Mouse (Mus musculus) midbrain, embryonic 11.5 days (tissue): ENCODE data around the gene Trim40. TPM values are rescaled to one million over a fixed set of nuclear protein-coding genes. Genes with fewer than 3 reads are reported as not detected.

ENCODE experiments used
- ATAC-seq: fragments of 200-750 bp; cut with Nextera tagmentation; 2 replicates; pipeline ENCODE4 v1.8.0; 2017; ENCODE audit warnings: moderate TSS enrichment, moderate library complexity; ENCODE audit not compliant: low FRiP score
- DNase-seq: peaks from one replicate; pipeline ENCODE4 v3.0.0; 2015; ENCODE audit warnings: low spot score; ENCODE audit errors: missing footprints
- H3K27ac ChIP-seq: fragments of 300-500 bp; sonication (generic); 2 replicates; pipeline ENCODE4 v1.5.1; 2014; ENCODE audit warnings: low read depth, low read length
- H3K27me3 ChIP-seq: fragments of 300-500 bp; sonication (generic); 2 replicates; pipeline ENCODE4 v1.6.1; 2014; ENCODE audit warnings: mild to moderate bottlenecking, low read length, moderate library complexity, mixed read lengths; ENCODE audit not compliant: control insufficient read depth, insufficient read depth
- H3K36me3 ChIP-seq: fragments of 300-500 bp; sonication (generic); 2 replicates; pipeline ENCODE4 v1.6.1; 2014; ENCODE audit warnings: mild to moderate bottlenecking, low read length, moderate library complexity, mixed read lengths; ENCODE audit not compliant: control insufficient read depth, insufficient read depth
- H3K4me1 ChIP-seq: fragments of 300-500 bp; sonication (generic); 2 replicates; pipeline ENCODE4 v1.6.1; 2014; ENCODE audit warnings: low read length; ENCODE audit not compliant: control insufficient read depth, insufficient read depth
- H3K4me2 ChIP-seq: fragments of 300-500 bp; sonication (generic); 2 replicates; pipeline ENCODE4 v1.6.1; 2014; ENCODE audit warnings: mild to moderate bottlenecking, moderate library complexity
- H3K4me3 ChIP-seq: fragments of 300-500 bp; sonication (generic); 2 replicates; pipeline ENCODE4 v1.5.1; 2014; ENCODE audit warnings: low read depth, low read length
- H3K9ac ChIP-seq: fragments of 300-500 bp; sonication (generic); 2 replicates; pipeline ENCODE4 v1.6.1; 2014; ENCODE audit warnings: low read length
- H3K9me3 ChIP-seq: fragments of 300-500 bp; sonication (generic); 2 replicates; pipeline ENCODE4 v1.6.1; 2016; ENCODE audit warnings: low read length; ENCODE audit not compliant: control insufficient read depth
- WGBS: fragments of 180-500 bp; shearing (Covaris S2); extraction: QIAGEN DNeasy Blood & Tissue Kit; methylation state at CpG from one replicate; pipeline ENCODE4 v1.1.7; 2014; 5-methylcytosine and 5-hydroxymethylcytosine counted together
- polyA plus RNA-seq: library from polyadenylated mRNA; unstranded; fragments of >200 nt; fragmentation: Nextera tagmentation; extraction: Ambion mirVana; gene quantifications from 2 replicates; pipeline ENCODE4 v1.2.1, GENCODE M21; 2014

Gene Trim40
- polyA plus RNA-seq, 1 experiment from 2014 or later, result not detected

- no peaks in the 10 kb centered on the region for H3K9me3 ChIP-seq
- no peaks in the 10 kb centered on the region for H3K27me3 ChIP-seq
- ATAC-seq, result no peak
- H3K4me1 ChIP-seq, result no peaks in the 10 kb centered on the region
- 55% methylated on average over 15 of the region's 15 CpGs for WGBS
- no peak overlapping the region for H3K4me3 ChIP-seq
- no peak overlapping the region for H3K27ac ChIP-seq
- H3K9ac ChIP-seq, result no peak overlapping the region
- DNase-seq, result no peak
- H3K36me3 ChIP-seq, result no peaks in the 10 kb centered on the region
- no peak overlapping the region for H3K4me2 ChIP-seq
Measured at GRCm38 (mm10) chr17:36920239-36920638, 30.3 kb upstream of the Trim40 start.

GRCm38 (mm10) chr17:36915076-36915475 is 25.2 kb upstream of the Trim40 start:
- H3K4me1 ChIP-seq, result no peaks in the 10 kb centered on the region
- H3K27ac ChIP-seq, result no peak overlapping the region
- WGBS, result 16% methylated on average over 9 of the region's 9 CpGs
- no peak overlapping the region for H3K4me2 ChIP-seq
- DNase-seq, result peak; percentile 93
- H3K27me3 ChIP-seq, result no peaks in the 10 kb centered on the region
- no peaks in the 10 kb centered on the region for H3K9me3 ChIP-seq
- H3K4me3 ChIP-seq, result no peak overlapping the region
- ATAC-seq, result peak; percentile 38; the same call in 1 of the 2 replicates
- no peak overlapping the region for H3K9ac ChIP-seq
- H3K36me3 ChIP-seq, result no peaks in the 10 kb centered on the region

GRCm38 (mm10) chr17:36914108-36914507 is 24.2 kb upstream of the Trim40 start:
- Histone ChIP-seq H3K4me2 (no peak overlapping the region), H3K27me3 (no peaks in the 10 kb centered on the region), H3K27ac (no peak overlapping the region), H3K4me1 (no peaks in the 10 kb centered on the region), H3K36me3 (no peaks in the 10 kb centered on the region), H3K9me3 (no peaks in the 10 kb centered on the region), H3K4me3 (no peak overlapping the region), H3K9ac (no peak overlapping the region)
- DNase-seq, result peak; percentile 97
- ATAC-seq, result peak; percentile 73
- WGBS, result 7% methylated on average over 2 of the region's 2 CpGs

- 85% methylated on average over 2 of the region's 2 CpGs for WGBS
- no peak overlapping the region for H3K4me3 ChIP-seq
- no peak overlapping the region for H3K4me2 ChIP-seq
- DNase-seq, result no peak
- H3K27ac ChIP-seq, result no peak overlapping the region
- H3K4me1 ChIP-seq, result no peaks in the 10 kb centered on the region
- no peak overlapping the region for H3K9ac ChIP-seq
- H3K9me3 ChIP-seq, result no peaks in the 10 kb centered on the region
- ATAC-seq, result no peak
- H3K27me3 ChIP-seq, result no peaks in the 10 kb centered on the region
- H3K36me3 ChIP-seq, result no peaks in the 10 kb centered on the region
Measured at GRCm38 (mm10) chr17:36912031-36912430, 22.1 kb upstream of the Trim40 start.

- no peak overlapping the region for H3K9ac ChIP-seq
- no peaks in the 10 kb centered on the region for H3K4me1 ChIP-seq
- H3K27ac ChIP-seq, result no peak overlapping the region
- ATAC-seq (no peak), DNase-seq (no peak)
- no peak overlapping the region for H3K4me2 ChIP-seq
- 57% methylated on average over 4 of the region's 4 CpGs for WGBS
- H3K27me3 ChIP-seq, result no peaks in the 10 kb centered on the region
- H3K36me3 ChIP-seq, result no peaks in the 10 kb centered on the region
- H3K9me3 ChIP-seq, result no peaks in the 10 kb centered on the region
- no peak overlapping the region for H3K4me3 ChIP-seq
Measured at GRCm38 (mm10) chr17:36909802-36910201, 19.9 kb upstream of the Trim40 start.

- Histone ChIP-seq H3K27me3 (no peaks in the 10 kb centered on the region), H3K4me1 (no peaks in the 10 kb centered on the region), H3K4me3 (no peak overlapping the region), H3K4me2 (no peak overlapping the region), H3K36me3 (no peaks in the 10 kb centered on the region), H3K9ac (no peak overlapping the region), H3K9me3 (no peaks in the 10 kb centered on the region), H3K27ac (no peak overlapping the region)
- 50% methylated on average over 1 of the region's 1 CpGs for WGBS
- DNase-seq (no peak), ATAC-seq (no peak)
Measured at GRCm38 (mm10) chr17:36908235-36908634, 18.3 kb upstream of the Trim40 start.

- Histone ChIP-seq H3K9me3 (no peaks in the 10 kb centered on the region), H3K4me2 (no peak overlapping the region), H3K27me3 (no peaks in the 10 kb centered on the region), H3K4me3 (no peak overlapping the region), H3K9ac (no peak overlapping the region), H3K4me1 (no peaks in the 10 kb centered on the region), H3K36me3 (no peaks in the 10 kb centered on the region), H3K27ac (no peak overlapping the region)
- DNase-seq (no peak), ATAC-seq (no peak)
- 83% methylated on average over 3 of the region's 3 CpGs for WGBS
Measured at GRCm38 (mm10) chr17:36903651-36904050, 13.7 kb upstream of the Trim40 start.

GRCm38 (mm10) chr17:36900691-36901090 is 10.8 kb upstream of the Trim40 start:
- Histone ChIP-seq H3K4me3 (no peak overlapping the region), H3K9me3 (no peaks in the 10 kb centered on the region), H3K9ac (no peak overlapping the region), H3K27me3 (no peaks in the 10 kb centered on the region), H3K27ac (no peak overlapping the region), H3K4me2 (no peak overlapping the region), H3K4me1 (no peaks in the 10 kb centered on the region), H3K36me3 (no peaks in the 10 kb centered on the region)
- DNase-seq (no peak), ATAC-seq (no peak)
- WGBS, result 38% methylated on average over 1 of the region's 1 CpGs

- H3K4me3 ChIP-seq, result no peak overlapping the region
- ATAC-seq (no peak), DNase-seq (no peak)
- H3K9me3 ChIP-seq, result no peaks in the 10 kb centered on the region
- no peaks in the 10 kb centered on the region for H3K4me1 ChIP-seq
- H3K36me3 ChIP-seq, result no peaks in the 10 kb centered on the region
- H3K9ac ChIP-seq, result no peak overlapping the region
- no peak overlapping the region for H3K4me2 ChIP-seq
- no peaks in the 10 kb centered on the region for H3K27me3 ChIP-seq
- WGBS, result 91% methylated on average over 5 of the region's 5 CpGs
- H3K27ac ChIP-seq, result no peak overlapping the region
Measured at GRCm38 (mm10) chr17:36900001-36900400, 10.1 kb upstream of the Trim40 start.

GRCm38 (mm10) chr17:36899376-36899775 is 9.5 kb upstream of the Trim40 start:
- no peak for ATAC-seq

More at GRCm38 (mm10) chr17:36899376-36899775, 9.5 kb upstream of the Trim40 start:
- Histone ChIP-seq H3K36me3 (no peaks in the 10 kb centered on the region), H3K27ac (no peak overlapping the region), H3K4me1 (no peaks in the 10 kb centered on the region), H3K9ac (no peak overlapping the region), H3K27me3 (no peaks in the 10 kb centered on the region), H3K4me3 (no peak overlapping the region), H3K4me2 (no peak overlapping the region), H3K9me3 (no peaks in the 10 kb centered on the region)
- WGBS, result 85% methylated on average over 4 of the region's 4 CpGs
- no peak for DNase-seq
